Mouse (Mus musculus) liver, postnatal 0 days (tissue): ENCODE data around the gene Ecd.
A peak's percentile ranks its signal among the peaks of the same experiment; 100 is the strongest.

Experiments
- CTCF ChIP-seq: sonication (generic); IDR thresholded peaks from 2 replicates; pipeline ENCODE4 v1.5.1; 2016; ENCODE audit warnings: antibody characterized with exemption, low read depth
- EP300 ChIP-seq: IDR thresholded peaks from 2 replicates; pipeline ENCODE4 v1.6.1; 2016; ENCODE audit warnings: antibody characterized with exemption, low read depth, mild to moderate bottlenecking

- no peak for TF ChIP-seq CTCF
- peak; percentile 32; the same call in 1 of the 2 replicates for TF ChIP-seq EP300
Measured at GRCm38 (mm10) chr14:20377112-20377521, 29.2 kb upstream of the Ecd start.
